Mouse (Mus musculus) hindbrain, embryonic 16.5 days (tissue): Measurements from ENCODE around the gene Krtap8-1. TPM values are rescaled to one million over a fixed set of nuclear protein-coding genes. Genes with fewer than 3 reads are reported as not detected.

Experiments
- polyA plus RNA-seq: library from polyadenylated mRNA; unstranded; fragments of >200 nt; fragmentation: Nextera tagmentation; extraction: Ambion mirVana; gene quantifications from 2 replicates; pipeline ENCODE4 v1.2.1, GENCODE M21; 2015

Gene Krtap8-1
- polyA plus RNA-seq, 1 experiment from 2014 or later, result not detected

Other genes starting within 250 kb of the Krtap8-1 start
- gene Krtap21-1, start 84.1 kb downstream of the Krtap8-1 start, polyA plus RNA-seq, result not detected in 2 replicates
- gene Krtap6-2, start 67.8 kb downstream of the Krtap8-1 start, polyA plus RNA-seq, result not detected in 2 replicates
- gene Krtap7-1, start 20.4 kb upstream of the Krtap8-1 start, polyA plus RNA-seq, result 0.45 TPM in 1 of 2 replicates, not detected in the other
- gene Krtap11-1, start 83.2 kb upstream of the Krtap8-1 start, polyA plus RNA-seq, result not detected in 2 replicates